Mouse (Mus musculus) small intestine, adult 2 months (tissue): Measurements from ENCODE around the gene Atn1.

Experiments
- CTCF ChIP-seq: fragments of 200-500 bp; IDR thresholded peaks from 2 replicates; pipeline ENCODE4 v1.5.1; 2012; ENCODE audit warnings: low read depth, mild to moderate bottlenecking, control low read depth, inconsistent platforms, low read length, moderate library complexity, mixed read lengths; ENCODE audit not compliant: insufficient replicate concordance, insufficient read length; ENCODE audit errors: extremely low read depth
- POLR2A ChIP-seq: fragments of 200-500 bp; IDR thresholded peaks from 2 replicates; pipeline ENCODE4 v1.6.1; 2012; ENCODE audit warnings: low read depth, mild to moderate bottlenecking, control low read depth, inconsistent platforms, low read length, moderate library complexity

- no peak for TF ChIP-seq POLR2A
- TF ChIP-seq CTCF: no peak
Measured at GRCm38 (mm10) chr6:124750405-124750804, 5.9 kb downstream of the Atn1 start.
